Mouse (Mus musculus) intestine, postnatal 0 days (tissue): ENCODE measurements around the gene Lrrc8a. TPM values are rescaled to one million over a fixed set of nuclear protein-coding genes. Genes with fewer than 3 reads are reported as not detected.

Experiments
- ATAC-seq: fragments of 200-750 bp; cut with Nextera tagmentation; 2 replicates; pipeline ENCODE4 v1.8.0; 2017; ENCODE audit warnings: mild to moderate bottlenecking, moderate TSS enrichment, moderate library complexity
- H3K27ac ChIP-seq: fragments of 300-500 bp; sonication (generic); 2 replicates; pipeline ENCODE4 v1.5.1; 2014; ENCODE audit warnings: mild to moderate bottlenecking, low read depth, low read length, moderate library complexity
- H3K27me3 ChIP-seq: fragments of 300-500 bp; sonication (generic); replicated peaks from 2 replicates; pipeline ENCODE4 v1.6.1; 2014; ENCODE audit warnings: low read length, mixed read lengths; ENCODE audit not compliant: control insufficient read depth, insufficient read depth
- H3K36me3 ChIP-seq: fragments of 300-500 bp; sonication (generic); 2 replicates; pipeline ENCODE4 v1.6.1; 2014; ENCODE audit warnings: mild to moderate bottlenecking, moderate library complexity; ENCODE audit not compliant: control insufficient read depth, insufficient read depth
- H3K4me1 ChIP-seq: fragments of 300-500 bp; sonication (generic); replicated peaks from 2 replicates; pipeline ENCODE4 v1.6.1; 2014; ENCODE audit warnings: antibody characterized with exemption, low read length, mixed read lengths; ENCODE audit not compliant: control insufficient read depth, insufficient read depth
- H3K4me2 ChIP-seq: fragments of 300-500 bp; sonication (generic); replicated peaks from 2 replicates; pipeline ENCODE4 v1.6.1; 2014; ENCODE audit warnings: low read depth, mild to moderate bottlenecking, moderate library complexity
- H3K4me3 ChIP-seq: fragments of 300-500 bp; sonication (generic); 2 replicates; pipeline ENCODE4 v1.5.1; 2014; ENCODE audit warnings: low read depth, low read length
- H3K9ac ChIP-seq: fragments of 300-500 bp; sonication (generic); 2 replicates; pipeline ENCODE4 v1.6.1; 2014; ENCODE audit warnings: mild to moderate bottlenecking, low read depth, low read length
- H3K9me3 ChIP-seq: fragments of 300-500 bp; sonication (generic); 2 replicates; pipeline ENCODE4 v1.6.1; 2016; ENCODE audit warnings: mixed run types; ENCODE audit not compliant: control insufficient read depth
- CTCF ChIP-seq: sonication (generic); IDR thresholded peaks from 2 replicates; pipeline ENCODE4 v1.5.1; 2016; ENCODE audit warnings: low read depth, mild to moderate bottlenecking, control low read depth, antibody characterized with exemption, moderate library complexity
- WGBS: fragments of 180-500 bp; shearing (Covaris S2); extraction: QIAGEN DNeasy Blood & Tissue Kit; methylation state at CpG from one replicate; pipeline ENCODE4 v1.1.7; 2014; 5-methylcytosine and 5-hydroxymethylcytosine counted together
- polyA plus RNA-seq: library from polyadenylated mRNA; unstranded; fragments of >200 nt; fragmentation: Nextera tagmentation; extraction: Ambion mirVana; gene quantifications from 2 replicates; pipeline ENCODE4 v1.2.1, GENCODE M21; 2015

The Lrrc8a gene
- polyA plus RNA-seq, 1 experiment from 2014 or later: 40.5 TPM

- H3K4me3 ChIP-seq: no peak overlapping the region
- H3K9me3 ChIP-seq: no peaks in the 10 kb centered on the region
- H3K27ac ChIP-seq: no peak overlapping the region
- peaks cover 5% of the 10 kb centered on the region; the same call in 1 of the 2 replicates for H3K4me1 ChIP-seq
- no peak for ATAC-seq
- no peaks in the 10 kb centered on the region for H3K27me3 ChIP-seq
- TF ChIP-seq CTCF: peak; percentile 79
- H3K36me3 ChIP-seq: no peaks in the 10 kb centered on the region
- 84% methylated on average over 7 of the region's 7 CpGs for WGBS
- no peak overlapping the region for H3K9ac ChIP-seq
- H3K4me2 ChIP-seq: no peak overlapping the region
These were observed 34.1 kb upstream of the Lrrc8a start for GRCm38 (mm10) chr2:30203439-30203838.

- no peak for TF ChIP-seq CTCF
- under 1% methylated on average over 13 of the region's 13 CpGs for WGBS
- peak overlapping the region; percentile 59 for H3K9ac ChIP-seq
- no peaks in the 10 kb centered on the region for H3K4me1 ChIP-seq
- no peaks in the 10 kb centered on the region for H3K36me3 ChIP-seq
- peak; percentile 54 for ATAC-seq
- H3K9me3 ChIP-seq: no peaks in the 10 kb centered on the region
- peak overlapping the region; percentile 78 for H3K4me2 ChIP-seq
- peak overlapping the region; percentile 64 for H3K4me3 ChIP-seq
- peak overlapping the region; percentile 79 for H3K27ac ChIP-seq
- no peaks in the 10 kb centered on the region for H3K27me3 ChIP-seq
These were observed 32.3 kb upstream of the Lrrc8a start for GRCm38 (mm10) chr2:30205255-30205628.

DNA sequence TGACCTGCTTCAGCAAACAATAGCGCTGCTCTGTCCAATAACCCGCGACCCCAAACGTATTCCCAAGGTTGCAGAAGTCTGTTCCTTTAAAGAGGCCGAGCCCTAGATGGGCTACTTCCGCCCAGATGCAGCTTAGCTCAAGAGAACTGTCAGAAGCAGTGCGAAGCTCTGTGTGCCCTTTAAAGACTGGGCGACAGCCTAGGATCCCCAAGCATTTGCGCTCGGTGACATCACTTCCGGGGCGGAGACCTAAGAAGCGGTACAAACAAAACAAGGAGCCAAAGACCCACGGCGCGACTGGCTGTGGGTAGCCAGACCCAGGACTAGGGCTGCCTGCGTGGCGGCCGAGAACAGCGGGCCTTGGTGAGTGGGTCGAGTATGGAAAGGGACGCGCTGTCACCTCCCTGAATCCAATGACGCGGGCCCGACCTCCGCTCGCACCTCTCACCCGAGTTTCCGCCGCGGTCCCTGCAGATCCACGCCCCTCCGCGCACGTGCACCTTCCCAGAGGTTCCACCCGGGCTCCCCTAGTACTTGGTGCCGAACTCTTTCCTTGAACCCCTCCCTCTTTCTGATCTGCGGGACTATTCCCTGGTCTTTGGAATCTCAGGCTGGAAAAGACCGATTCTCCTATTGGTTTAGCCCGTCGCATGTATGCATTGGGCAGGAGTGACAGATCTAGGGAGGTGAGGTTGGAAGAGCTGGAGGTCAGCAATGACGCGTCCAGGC is 31.7 kb upstream of the Lrrc8a start, which contains the start of gene Kyat1:
Kyat1 (minus strand) TSS at position 219 of the 729 bp plus-strand sequence.
- H3K4me1 ChIP-seq: no peaks in the 10 kb centered on the region
- peak within 1 kb of the TSS; percentile 59 for H3K9ac ChIP-seq
- H3K36me3 ChIP-seq: no peaks in the 10 kb centered on the region
- H3K27me3 ChIP-seq: no peaks in the 10 kb centered on the region
- peak within 1 kb of the TSS; percentile 79 for H3K27ac ChIP-seq
- WGBS: 0% methylated on average over 44 of the region's 44 CpGs
- ATAC-seq: peak; percentile 91
- peak within 1 kb of the TSS; percentile 78 for H3K4me2 ChIP-seq
- no peak for TF ChIP-seq CTCF
- H3K9me3 ChIP-seq: no peaks in the 10 kb centered on the region
- peak within 1 kb of the TSS; percentile 64 for H3K4me3 ChIP-seq

- no peak overlapping the region for H3K4me2 ChIP-seq
- 82% methylated on average over 4 of the region's 4 CpGs for WGBS
These were observed 30.1 kb upstream of the Lrrc8a start for GRCm38 (mm10) chr2:30207401-30207800.

DNA sequence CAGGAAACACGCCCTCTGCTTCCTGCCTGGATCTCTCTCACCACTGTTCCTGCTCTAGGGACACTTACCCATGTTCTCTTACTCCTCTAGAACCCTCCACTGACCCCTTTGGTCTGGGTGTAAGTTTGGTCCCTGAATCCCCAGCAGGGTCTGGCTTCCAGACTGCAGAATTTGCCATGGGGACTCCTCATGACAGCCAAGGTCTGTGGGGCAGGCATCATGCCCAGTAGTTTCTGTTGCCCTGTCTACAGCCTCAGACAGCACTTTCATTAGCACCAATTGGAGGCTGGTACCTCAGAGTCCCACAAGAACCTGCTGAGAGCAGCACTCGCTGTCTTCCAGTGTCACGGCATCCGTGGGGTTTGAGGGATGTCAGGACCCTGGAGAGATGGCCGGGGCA is 29.6 kb upstream of the Lrrc8a start:
- H3K27me3 ChIP-seq: no peaks in the 10 kb centered on the region
- no peaks in the 10 kb centered on the region for H3K9me3 ChIP-seq
- H3K9ac ChIP-seq: no peak overlapping the region
- H3K4me1 ChIP-seq: no peaks in the 10 kb centered on the region
- 72% methylated on average over 5 of the region's 5 CpGs for WGBS
- no peak overlapping the region for H3K27ac ChIP-seq
- no peaks in the 10 kb centered on the region for H3K36me3 ChIP-seq
- no peak for ATAC-seq
- no peak overlapping the region for H3K4me3 ChIP-seq
- TF ChIP-seq CTCF: no peak
- no peak overlapping the region for H3K4me2 ChIP-seq

More at GRCm38 (mm10) chr2:30207401-30207800, 30.1 kb upstream of the Lrrc8a start:
- ATAC-seq: no peak
- H3K27ac ChIP-seq: no peak overlapping the region
- H3K36me3 ChIP-seq: no peaks in the 10 kb centered on the region
- H3K9ac ChIP-seq: no peak overlapping the region
- TF ChIP-seq CTCF: no peak
- H3K27me3 ChIP-seq: no peaks in the 10 kb centered on the region
- H3K9me3 ChIP-seq: no peaks in the 10 kb centered on the region
- no peaks in the 10 kb centered on the region for H3K4me1 ChIP-seq
- no peak overlapping the region for H3K4me3 ChIP-seq

GRCm38 (mm10) chr2:30211408-30212168 is 25.9 kb upstream of the Lrrc8a start:
- Histone ChIP-seq H3K27me3 (no peaks in the 10 kb centered on the region), H3K9ac (no peak overlapping the region), H3K4me3 (no peak overlapping the region), H3K9me3 (no peaks in the 10 kb centered on the region), H3K27ac (no peak overlapping the region), H3K36me3 (no peaks in the 10 kb centered on the region), H3K4me2 (no peak overlapping the region), H3K4me1 (no peaks in the 10 kb centered on the region)
- ATAC-seq: no peak
- TF ChIP-seq CTCF: no peak
- 69% methylated on average over 6 of the region's 6 CpGs for WGBS
